Mouse (Mus musculus) lung, postnatal 0 days (tissue): ENCODE measurements around the gene Hoxa7. TPM values are rescaled to one million over a fixed set of nuclear protein-coding genes. Genes with fewer than 3 reads are reported as not detected.
A peak's percentile ranks its signal among the peaks of the same experiment; 100 is the strongest.

Source experiments
- ATAC-seq: fragments of 200-750 bp; cut with Nextera tagmentation; 2 replicates; pipeline ENCODE4 v1.8.0; 2017; ENCODE audit warnings: moderate library complexity
- DNase-seq: peaks from one replicate; pipeline ENCODE4 v3.0.0-alpha.2; 2016; ENCODE audit warnings: low spot score
- H3K27ac ChIP-seq: fragments of 300-500 bp; sonication (generic); 2 replicates; pipeline ENCODE4 v1.5.1; 2014; ENCODE audit warnings: antibody characterized with exemption, mild to moderate bottlenecking, low read length, mixed read lengths
- H3K27me3 ChIP-seq: fragments of 300-500 bp; sonication (generic); replicated peaks from 2 replicates; pipeline ENCODE4 v1.6.1; 2014; ENCODE audit warnings: low read length, mixed read lengths; ENCODE audit not compliant: insufficient read depth
- H3K36me3 ChIP-seq: fragments of 300-500 bp; sonication (generic); 2 replicates; pipeline ENCODE4 v1.6.1; 2014; ENCODE audit warnings: low read length, mixed read lengths; ENCODE audit not compliant: insufficient read depth
- H3K4me1 ChIP-seq: fragments of 300-500 bp; sonication (generic); 2 replicates; pipeline ENCODE4 v1.6.1; 2014; ENCODE audit warnings: antibody characterized with exemption, low read depth, low read length, mixed read lengths; ENCODE audit not compliant: insufficient read depth
- H3K4me2 ChIP-seq: fragments of 300-500 bp; sonication (generic); replicated peaks from 2 replicates; pipeline ENCODE4 v1.6.1; 2014; ENCODE audit warnings: low read depth, mild to moderate bottlenecking, low read length, moderate library complexity, mixed read lengths
- H3K4me3 ChIP-seq: fragments of 300-500 bp; sonication (generic); 2 replicates; pipeline ENCODE4 v1.5.1; 2014; ENCODE audit warnings: low read depth, low read length
- H3K9ac ChIP-seq: fragments of 300-500 bp; sonication (generic); replicated peaks from 2 replicates; pipeline ENCODE4 v1.6.1; 2014; ENCODE audit warnings: low read depth, mild to moderate bottlenecking
- H3K9me3 ChIP-seq: fragments of 300-500 bp; sonication (generic); 2 replicates; pipeline ENCODE4 v1.6.1; 2016; ENCODE audit warnings: low read length, mixed read lengths
- CTCF ChIP-seq: IDR thresholded peaks from 2 replicates; pipeline ENCODE4 v1.5.1; 2016; ENCODE audit warnings: antibody characterized with exemption, mild to moderate bottlenecking
- EP300 ChIP-seq: IDR thresholded peaks from 2 replicates; pipeline ENCODE4 v1.6.1; 2016; ENCODE audit warnings: antibody characterized with exemption, mild to moderate bottlenecking, control low read depth
- WGBS: fragments of 180-500 bp; shearing (Covaris S2); extraction: QIAGEN DNeasy Blood & Tissue Kit; methylation state at CpG from one replicate; pipeline ENCODE4 v1.1.7; 2014; 5-methylcytosine and 5-hydroxymethylcytosine counted together
- polyA plus RNA-seq: library from polyadenylated mRNA; unstranded; fragments of >200 nt; fragmentation: Nextera tagmentation; extraction: Ambion mirVana; gene quantifications from 2 replicates; pipeline ENCODE4 v1.2.1, GENCODE M21; 2015

Gene Hoxa7
- 7.5 and 8.7 TPM in 2 replicates for polyA plus RNA-seq

DNA sequence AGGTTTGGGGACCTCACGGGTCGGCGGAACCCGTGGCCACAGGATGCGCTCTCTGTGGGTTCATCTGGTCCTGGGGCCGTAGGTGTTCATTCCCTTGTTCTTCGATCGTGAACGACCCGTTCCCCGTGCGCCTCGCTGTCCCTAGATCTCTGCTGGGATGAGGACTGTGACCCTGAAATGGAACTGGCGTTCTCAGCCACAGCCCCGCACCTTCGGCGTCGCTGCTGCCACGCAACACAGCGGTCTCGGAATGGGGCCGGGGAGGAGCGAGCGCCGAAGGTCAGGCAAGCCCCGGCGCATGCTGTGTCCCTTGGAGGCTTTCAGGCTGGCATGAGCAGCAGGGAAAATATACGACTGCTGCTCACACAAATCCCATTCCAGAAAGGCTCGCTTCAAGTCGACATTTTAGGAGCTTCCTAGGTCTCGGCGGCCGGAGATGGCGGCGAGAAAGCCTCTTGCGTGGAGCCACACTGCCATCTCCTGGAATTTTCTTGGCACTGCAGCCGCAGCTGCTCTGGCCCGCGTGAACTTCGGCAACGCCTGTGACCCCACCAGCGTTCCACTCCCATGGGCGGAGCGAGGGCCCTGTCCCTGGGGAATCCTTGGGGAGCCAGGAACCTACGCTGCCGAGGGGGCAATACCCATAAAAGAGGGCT is at the start of gene Hoxa7:
TSS of gene Hoxa7 (minus strand) at position 518 of the 656 bp plus-strand sequence.
- WGBS, result 2% methylated on average over 46 of the region's 46 CpGs
- TF ChIP-seq CTCF, result peak; percentile 97
- TF ChIP-seq EP300, result no peak
- H3K27ac ChIP-seq, result no peak within 1 kb of the TSS
- peak; percentile 89 for DNase-seq
- peak within 1 kb of the TSS; percentile 85 for H3K4me2 ChIP-seq
- H3K4me1 ChIP-seq, result peaks cover 10% of the 10 kb centered on the region
- peak within 1 kb of the TSS; percentile 47; the same call in 1 of the 2 replicates for H3K9ac ChIP-seq
- no peaks in the 10 kb centered on the region for H3K9me3 ChIP-seq
- peak; percentile 80 for ATAC-seq
- peaks cover 90% of the 10 kb centered on the region for H3K27me3 ChIP-seq
- H3K36me3 ChIP-seq, result no peaks in the 10 kb centered on the region
- peak within 1 kb of the TSS; percentile 52 for H3K4me3 ChIP-seq

DNA sequence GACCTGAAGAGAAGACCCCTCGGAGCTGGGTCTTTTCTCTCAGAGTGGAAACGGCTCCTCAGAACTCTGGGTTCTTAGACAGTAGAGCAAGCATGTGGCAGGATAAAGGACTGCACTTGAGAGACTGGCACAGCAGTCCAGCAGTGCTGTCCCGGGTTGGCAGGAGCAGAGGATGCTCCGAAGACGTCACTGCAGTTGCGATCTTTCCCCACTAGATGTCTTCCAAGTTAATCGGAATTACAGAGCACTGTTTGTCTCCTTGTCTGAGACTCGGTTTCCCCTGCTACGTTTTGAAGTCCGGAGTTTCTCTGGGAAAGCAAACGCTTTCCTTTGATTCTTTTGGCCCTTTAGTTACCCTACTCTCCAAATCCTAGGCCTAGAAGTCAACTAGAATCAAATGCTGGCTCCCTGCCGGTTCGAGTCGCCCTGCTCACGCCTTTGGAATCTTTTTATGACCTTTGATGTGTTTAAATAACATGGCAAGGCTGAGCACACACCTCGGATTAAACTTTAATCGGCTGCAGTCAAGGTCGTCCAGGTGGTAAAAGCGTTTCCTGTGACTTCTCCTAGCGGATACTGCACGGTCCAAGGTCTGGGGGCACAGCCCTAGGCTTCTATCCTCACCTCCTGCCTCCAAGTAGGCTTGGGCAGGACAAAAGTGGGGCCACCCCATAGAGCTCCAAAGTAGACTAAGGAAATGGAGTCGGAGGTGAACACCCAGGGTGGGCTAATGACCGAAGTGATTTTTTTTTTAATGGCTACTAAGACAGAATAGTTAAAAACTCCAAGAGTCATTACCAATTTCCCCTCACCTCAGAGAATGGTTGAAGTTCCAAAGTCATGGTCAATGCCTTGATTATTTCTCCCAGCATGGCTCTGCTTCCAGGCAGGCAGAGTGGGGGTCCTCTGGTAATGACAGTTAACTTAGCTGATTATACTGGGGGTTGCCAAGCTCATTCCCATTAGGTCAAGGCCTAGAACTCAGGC is 49.1 kb upstream of the Hoxa7 start:
- H3K27ac ChIP-seq, result no peak overlapping the region
- peaks cover 92% of the 10 kb centered on the region for H3K27me3 ChIP-seq
- peak; percentile 46; the same call in 1 of the 2 replicates for ATAC-seq
- no peaks in the 10 kb centered on the region for H3K36me3 ChIP-seq
- 9% methylated on average over 23 of the region's 23 CpGs for WGBS
- peak; percentile 79 for TF ChIP-seq CTCF
- no peak for TF ChIP-seq EP300
- no peaks in the 10 kb centered on the region for H3K9me3 ChIP-seq
- no peak overlapping the region for H3K4me2 ChIP-seq
- no peaks in the 10 kb centered on the region for H3K4me1 ChIP-seq
- DNase-seq, result peak; percentile 68
- no peak overlapping the region for H3K9ac ChIP-seq
- no peak overlapping the region for H3K4me3 ChIP-seq

DNA sequence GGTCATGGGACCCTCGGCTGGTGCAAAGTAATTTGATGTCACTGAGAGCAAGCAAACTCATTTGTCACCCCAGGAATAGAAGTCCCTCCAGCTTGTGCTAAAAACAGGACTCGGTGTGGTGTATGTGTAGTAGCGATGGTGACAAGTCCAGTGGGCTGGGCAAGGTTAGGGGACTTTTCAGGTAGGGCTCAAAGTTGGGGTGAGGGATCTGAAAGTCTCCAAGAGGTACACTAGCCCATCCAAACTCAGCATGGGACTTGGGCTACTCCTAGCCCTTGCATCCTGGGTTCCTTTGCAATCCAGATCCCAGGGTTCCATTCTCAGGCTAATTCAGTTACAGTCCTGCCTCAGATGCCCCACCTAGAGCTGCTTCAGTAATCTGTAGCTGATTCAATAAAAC is 47.1 kb upstream of the Hoxa7 start:
- ATAC-seq (no peak), DNase-seq (no peak)
- Histone ChIP-seq H3K9ac (no peak overlapping the region), H3K27ac (no peak overlapping the region), H3K36me3 (no peaks in the 10 kb centered on the region), H3K27me3 (peaks cover 95% of the 10 kb centered on the region), H3K4me1 (no peaks in the 10 kb centered on the region), H3K4me2 (no peak overlapping the region), H3K9me3 (no peaks in the 10 kb centered on the region), H3K4me3 (no peak overlapping the region)
- whole genome bisulfite sequencing, result 8% methylated on average over 3 of the region's 3 CpGs
- TF ChIP-seq EP300 (no peak), CTCF (no peak)

DNA sequence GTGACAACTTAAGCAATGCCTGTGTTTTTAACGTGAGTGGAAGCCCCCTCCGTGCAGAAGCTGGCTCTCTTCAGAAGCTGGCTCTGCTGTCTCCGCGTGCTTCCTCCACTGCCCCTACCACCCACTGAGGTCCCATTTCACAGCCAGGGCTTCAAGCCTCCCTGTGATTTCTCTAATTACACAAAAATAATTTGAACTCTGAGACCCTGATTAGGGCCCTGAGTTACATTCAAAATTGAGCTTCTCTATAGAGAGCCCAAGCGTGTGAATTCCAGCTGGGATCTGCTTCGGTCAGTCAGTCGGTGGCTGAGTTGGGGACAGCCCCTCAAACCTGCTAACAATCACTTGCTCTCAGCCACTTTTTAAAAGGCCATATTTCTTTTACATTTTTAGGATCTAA is 46.7 kb upstream of the Hoxa7 start:
- H3K4me2 ChIP-seq, result no peak overlapping the region
- ATAC-seq, result no peak
- no peak overlapping the region for H3K27ac ChIP-seq
- DNase-seq, result no peak
- no peaks in the 10 kb centered on the region for H3K9me3 ChIP-seq
- 3% methylated on average over 7 of the region's 7 CpGs for WGBS
- H3K9ac ChIP-seq, result no peak overlapping the region
- no peaks in the 10 kb centered on the region for H3K36me3 ChIP-seq
- peaks cover 95% of the 10 kb centered on the region for H3K27me3 ChIP-seq
- TF ChIP-seq CTCF, result no peak
- TF ChIP-seq EP300, result no peak
- no peaks in the 10 kb centered on the region for H3K4me1 ChIP-seq
- no peak overlapping the region for H3K4me3 ChIP-seq

DNA sequence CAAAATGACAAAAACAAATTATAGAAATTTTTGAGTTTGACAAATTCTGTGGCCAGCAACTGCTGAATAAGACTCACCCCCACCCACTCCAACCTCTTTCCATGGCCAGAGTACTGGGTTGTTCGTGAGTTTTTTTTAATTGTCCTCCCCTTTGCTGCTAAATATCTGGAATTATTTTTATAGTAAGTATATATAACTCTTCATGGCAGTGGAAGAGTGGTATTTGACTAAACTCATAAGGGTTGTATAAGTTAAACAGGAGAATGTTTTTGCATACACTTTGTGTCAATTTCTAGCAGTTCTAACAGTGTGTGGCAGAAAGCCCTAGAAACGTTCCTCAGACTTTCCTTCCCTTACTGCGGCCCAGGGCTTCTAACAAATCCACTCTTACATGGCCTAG is 46.0 kb upstream of the Hoxa7 start:
- no peak for DNase-seq
- Histone ChIP-seq H3K4me1 (no peaks in the 10 kb centered on the region), H3K9ac (no peak overlapping the region), H3K4me2 (no peak overlapping the region), H3K9me3 (no peaks in the 10 kb centered on the region), H3K27ac (no peak overlapping the region), H3K36me3 (no peaks in the 10 kb centered on the region), H3K27me3 (peaks cover 88% of the 10 kb centered on the region), H3K4me3 (no peak overlapping the region)
- no peak for TF ChIP-seq CTCF
- no peak for TF ChIP-seq EP300
- no peak for ATAC-seq
- WGBS, result 15% methylated on average over 3 of the region's 3 CpGs

DNA sequence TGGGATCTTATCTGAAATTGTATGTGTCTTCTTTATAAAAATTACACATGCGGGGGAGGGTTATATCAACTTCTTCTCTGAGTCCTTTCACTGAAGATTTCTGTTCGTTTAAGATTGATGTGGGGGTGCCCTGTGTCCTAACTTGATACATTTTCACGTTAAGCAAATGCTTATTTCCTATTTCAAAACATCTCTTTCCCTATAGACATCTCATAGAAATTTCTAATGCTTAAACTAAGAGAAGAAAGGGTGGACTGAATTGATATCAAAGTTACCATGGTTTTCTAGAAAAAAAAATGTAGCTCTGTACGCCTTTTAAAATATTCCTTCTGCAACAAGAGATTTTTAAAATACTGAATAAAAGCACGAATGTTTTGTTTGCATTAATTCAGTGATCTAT is 45.6 kb upstream of the Hoxa7 start:
- peaks cover 87% of the 10 kb centered on the region for H3K27me3 ChIP-seq
- DNase-seq, result no peak
- H3K9ac ChIP-seq, result no peak overlapping the region
- WGBS, result 21% methylated on average over 5 of the region's 5 CpGs
- no peaks in the 10 kb centered on the region for H3K9me3 ChIP-seq
- no peaks in the 10 kb centered on the region for H3K4me1 ChIP-seq
- H3K27ac ChIP-seq, result no peak overlapping the region
- no peaks in the 10 kb centered on the region for H3K36me3 ChIP-seq
- TF ChIP-seq EP300, result no peak
- TF ChIP-seq CTCF, result no peak
- ATAC-seq, result no peak
- no peak overlapping the region for H3K4me2 ChIP-seq
- H3K4me3 ChIP-seq, result no peak overlapping the region
